Mouse (Mus musculus) retina, embryonic 14.5 days (tissue): ENCODE measurements around the gene Hist1h1b.

Experiments used
- DNase-seq: peaks from one replicate; pipeline ENCODE4 v3.0.0-alpha.2; 2015; ENCODE audit warnings: low spot score

The Hist1h1b gene

GRCm38 (mm10) chr13:21782361-21783254 lies 2.2 kb upstream of the Hist1h1b start:
- DNase-seq = peak; percentile 59

DNA sequence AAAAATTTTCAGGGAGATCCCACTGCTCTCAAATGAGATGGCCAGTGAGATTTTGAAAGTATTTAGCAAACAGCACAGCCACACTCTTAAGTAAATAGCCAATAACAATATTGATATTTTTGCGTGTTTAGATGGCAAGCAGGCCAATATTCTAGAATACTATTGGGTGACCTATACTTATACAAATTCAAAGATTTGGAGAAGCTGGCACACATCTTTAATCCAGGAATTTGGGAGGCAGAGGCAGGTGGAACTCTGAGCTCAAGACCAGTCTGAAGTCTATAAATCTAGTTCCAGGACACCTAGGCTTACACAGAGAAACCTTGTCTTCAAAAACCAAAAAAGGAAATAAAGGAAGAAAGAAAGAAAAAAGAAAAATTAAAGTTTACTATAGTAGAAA lies 1.2 kb upstream of the Hist1h1b start:
- no peak for DNase-seq

GRCm38 (mm10) chr13:21781021-21781555 lies 663 bp upstream of the Hist1h1b start:
- DNase-seq = peak; percentile 16

DNA sequence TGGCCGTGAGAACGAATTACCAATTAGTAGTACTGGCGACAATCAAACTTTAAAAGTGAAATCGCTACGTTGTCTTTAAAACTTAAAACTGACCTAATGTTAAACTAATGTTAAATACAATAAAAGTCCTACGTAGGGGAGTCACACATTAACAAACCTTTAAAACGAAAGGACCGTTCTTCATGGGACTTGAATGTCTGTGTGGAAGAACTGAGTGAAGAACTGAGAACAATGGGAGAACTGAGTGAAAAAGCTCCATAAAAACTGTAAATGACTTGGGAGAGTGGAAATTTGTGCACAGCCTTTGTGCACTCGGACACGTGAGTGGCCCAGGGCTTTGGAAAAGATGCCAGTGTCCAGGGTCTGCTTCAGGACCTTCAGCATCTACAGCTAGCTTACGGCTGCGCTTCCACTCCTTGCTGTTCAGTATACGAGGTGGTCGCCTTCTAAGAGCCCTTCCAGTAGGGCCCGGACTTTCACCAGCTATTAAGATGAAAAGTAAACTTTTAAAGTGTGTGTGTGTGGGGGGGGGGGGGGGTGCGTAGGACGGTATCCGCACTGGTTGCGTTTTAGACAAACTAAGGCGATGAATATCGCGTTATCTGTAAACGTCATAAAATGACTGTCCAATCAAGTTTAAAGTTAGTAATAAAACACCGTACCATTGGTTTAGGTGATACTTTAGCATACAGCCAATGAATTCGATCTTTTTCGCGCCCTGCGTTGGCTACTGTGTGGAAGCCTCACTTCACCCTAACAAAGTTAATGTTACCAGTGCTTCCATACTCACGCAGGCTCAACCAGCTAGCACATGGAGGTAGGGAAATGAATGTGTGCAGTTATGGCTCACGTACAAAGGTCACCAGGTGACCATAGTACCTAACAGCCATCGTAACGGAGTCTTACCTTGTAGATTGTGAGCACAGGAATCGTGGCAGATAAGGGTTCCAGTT lies 1.3 kb downstream of the Hist1h1b start:
- DNase-seq = peak; percentile 90

GRCm38 (mm10) chr13:21755707-21756106 lies 24.7 kb downstream of the Hist1h1b start:
- no peak for DNase-seq

DNA sequence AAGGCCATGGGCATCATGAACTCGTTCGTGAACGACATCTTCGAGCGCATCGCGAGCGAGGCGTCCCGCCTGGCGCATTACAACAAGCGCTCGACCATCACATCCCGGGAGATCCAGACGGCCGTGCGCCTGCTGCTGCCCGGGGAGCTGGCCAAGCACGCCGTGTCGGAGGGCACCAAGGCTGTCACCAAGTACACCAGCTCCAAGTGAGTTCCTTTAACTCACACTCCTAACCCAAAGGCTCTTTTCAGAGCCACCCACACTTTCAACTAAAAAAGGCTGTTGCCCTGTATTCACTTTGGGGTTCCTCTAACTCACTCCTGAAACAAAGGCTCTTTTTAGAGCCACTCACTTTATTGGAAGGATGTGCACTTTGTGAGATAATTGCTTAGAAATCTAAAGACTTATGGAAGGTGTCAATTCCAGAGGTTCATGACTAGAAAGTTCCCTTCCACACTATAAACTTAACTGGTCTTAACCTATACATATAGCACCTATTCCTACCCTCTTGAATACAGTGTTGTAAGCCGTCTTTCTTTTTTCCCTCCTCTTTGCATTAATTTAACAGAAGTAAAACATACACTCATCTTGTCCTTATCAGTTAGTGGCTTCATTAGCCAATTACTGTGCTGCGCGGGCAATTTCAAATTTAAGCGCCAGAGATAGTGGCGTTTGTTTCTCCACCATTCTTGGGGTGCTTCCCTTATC lies 26.0 kb downstream of the Hist1h1b start:
- peak; percentile 72 for DNase-seq

DNA sequence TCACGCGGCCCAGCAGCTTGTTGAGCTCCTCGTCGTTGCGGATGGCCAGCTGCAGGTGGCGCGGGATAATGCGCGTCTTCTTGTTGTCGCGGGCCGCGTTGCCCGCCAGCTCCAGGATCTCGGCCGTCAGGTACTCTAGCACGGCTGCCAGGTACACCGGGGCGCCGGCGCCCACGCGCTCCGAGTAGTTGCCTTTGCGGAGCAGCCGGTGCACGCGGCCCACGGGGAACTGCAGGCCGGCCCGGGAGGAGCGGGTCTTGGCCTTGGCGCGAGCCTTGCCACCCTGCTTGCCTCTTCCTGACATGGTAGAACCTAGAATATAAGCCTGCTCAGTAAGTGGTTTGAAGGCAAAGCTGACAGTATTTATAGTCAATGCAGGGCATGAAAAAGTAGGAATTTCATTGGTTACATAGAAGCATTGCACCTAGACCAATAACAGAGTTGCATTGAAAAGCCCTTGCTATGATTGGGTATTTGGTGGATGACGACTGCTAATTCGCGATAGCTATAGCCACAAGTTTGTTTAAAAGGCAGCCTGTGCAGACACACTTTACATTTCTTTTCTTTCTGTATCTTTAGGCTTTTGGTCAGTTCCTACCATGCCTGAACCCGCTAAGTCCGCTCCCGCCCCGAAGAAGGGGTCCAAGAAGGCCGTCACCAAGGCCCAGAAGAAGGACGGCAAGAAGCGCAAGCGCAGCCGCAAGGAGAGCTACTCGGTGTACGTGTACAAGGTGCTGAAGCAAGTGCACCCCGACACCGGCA lies 26.7 kb downstream of the Hist1h1b start, which contains the start of the genes Hist1h2ak and Hist1h2bn:
Gene Hist1h2ak, minus strand, starts transcription at position 304 of the 762 bp plus-strand sequence.
Gene Hist1h2bn, plus strand, starts transcription at position 600 of the 762 bp plus-strand sequence.
- DNase-seq = peak; percentile 94

- DNase-seq = peak; percentile 57
Observed at GRCm38 (mm10) chr13:21753051-21753523, 27.3 kb downstream of the Hist1h1b start.

- DNase-seq = no peak
Observed at GRCm38 (mm10) chr13:21752356-21752755, 28.1 kb downstream of the Hist1h1b start.

GRCm38 (mm10) chr13:21751827-21752226 lies 28.6 kb downstream of the Hist1h1b start:
- no peak for DNase-seq

GRCm38 (mm10) chr13:21751417-21751816 lies 29.0 kb downstream of the Hist1h1b start:
- no peak for DNase-seq

- peak; percentile 94 for DNase-seq
Observed at GRCm38 (mm10) chr13:21750159-21751017, 30.0 kb downstream of the Hist1h1b start, which contains the start of gene Hist1h4k. Gene Hist1h4k, minus strand, starts transcription at chr13:21750505.

DNA sequence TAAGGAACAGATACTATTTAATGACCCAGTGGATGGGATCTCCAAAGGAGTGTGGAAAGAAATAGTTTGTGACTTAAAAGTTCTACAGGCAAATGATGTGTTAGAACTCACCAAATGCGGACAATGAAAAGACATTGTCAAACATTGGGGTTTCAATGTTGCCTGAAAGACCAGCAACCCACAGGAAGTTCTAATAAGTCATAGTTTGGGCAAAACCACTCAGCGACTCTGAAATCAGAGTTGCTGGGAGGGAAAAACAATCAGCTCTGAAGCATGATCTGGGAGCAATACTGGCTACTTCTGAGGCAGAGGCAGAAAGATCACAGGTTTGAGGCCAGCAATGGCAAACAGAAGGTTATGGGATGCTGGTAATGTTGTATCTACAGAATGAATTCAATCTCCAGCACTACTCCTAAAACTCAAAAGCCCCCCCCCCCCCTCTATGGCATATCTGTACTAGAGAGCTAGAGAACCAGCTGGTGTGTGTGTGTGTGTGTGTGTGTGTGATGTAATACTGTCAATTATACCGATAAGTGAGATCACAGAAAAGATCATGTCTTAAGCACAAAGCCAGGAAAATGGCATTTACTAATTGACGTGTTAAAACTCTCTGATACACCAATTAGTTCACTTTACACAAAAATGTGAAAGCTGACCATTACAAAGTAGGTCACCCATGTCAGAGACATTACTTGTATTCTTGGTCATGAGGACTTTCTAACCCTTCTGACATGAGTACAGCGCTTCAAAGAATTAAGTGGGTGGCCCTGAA lies 30.9 kb downstream of the Hist1h1b start:
- DNase-seq = peak; percentile 66

DNA sequence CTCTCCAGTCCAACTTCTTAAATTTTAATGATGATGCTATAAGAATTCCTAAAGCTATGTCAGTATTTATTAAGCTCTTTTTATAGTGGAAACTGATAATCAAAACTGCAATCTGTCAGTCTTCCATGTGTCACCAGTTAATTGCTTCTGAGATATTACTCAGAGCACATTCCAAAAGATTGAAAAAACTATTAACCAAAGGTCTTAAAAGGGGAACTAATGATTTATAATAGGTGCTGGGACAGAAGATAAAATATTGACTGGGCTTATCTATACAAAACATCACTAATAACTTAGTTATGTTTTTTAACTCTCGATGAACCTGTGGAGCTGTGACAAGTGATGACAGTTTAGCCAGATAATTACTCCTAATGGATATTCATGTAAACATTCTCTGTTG lies 35.4 kb downstream of the Hist1h1b start:
- no peak for DNase-seq

DNA sequence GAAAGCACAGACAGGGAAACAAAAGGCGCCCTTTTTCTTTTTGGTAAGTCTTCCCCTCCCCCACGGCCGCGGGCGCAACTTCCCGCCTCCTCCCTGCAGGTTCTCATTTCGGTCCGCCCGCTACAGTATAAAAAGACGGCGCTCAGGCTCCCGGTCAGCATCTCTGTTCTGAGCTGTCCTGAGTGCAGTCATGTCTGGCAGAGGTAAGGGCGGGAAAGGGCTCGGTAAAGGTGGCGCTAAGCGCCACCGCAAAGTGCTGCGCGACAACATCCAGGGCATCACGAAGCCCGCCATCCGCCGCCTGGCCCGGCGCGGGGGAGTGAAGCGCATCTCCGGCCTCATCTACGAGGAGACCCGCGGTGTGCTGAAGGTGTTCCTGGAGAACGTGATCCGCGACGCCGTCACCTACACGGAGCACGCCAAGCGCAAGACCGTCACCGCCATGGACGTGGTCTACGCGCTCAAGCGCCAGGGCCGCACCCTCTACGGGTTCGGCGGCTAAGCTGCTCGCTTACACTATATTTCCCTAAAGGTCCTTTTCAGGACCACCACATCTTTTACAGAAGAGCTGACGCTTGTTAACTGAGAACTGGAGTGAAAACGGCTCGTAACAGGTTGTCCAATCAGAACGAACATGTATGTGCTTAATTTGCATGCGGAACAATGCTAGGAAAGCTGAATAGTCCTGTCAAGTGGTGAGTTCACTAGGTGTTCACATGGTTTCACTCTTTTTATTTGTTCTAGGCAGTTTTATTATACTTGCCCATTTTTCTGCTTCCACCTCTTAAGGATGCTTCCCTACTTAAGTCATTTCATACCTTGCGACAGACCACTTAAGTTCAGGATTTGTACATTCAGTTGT lies 45.3 kb downstream of the Hist1h1b start, which contains the start of gene Hist1h4j:
Gene Hist1h4j, plus strand, starts transcription at position 159 of the 862 bp plus-strand sequence.
- DNase-seq = peak; percentile 93

- peak; percentile 98 for DNase-seq
Observed at GRCm38 (mm10) chr13:21734010-21734905, 46.2 kb downstream of the Hist1h1b start.

GRCm38 (mm10) chr13:21733466-21733865 lies 47.0 kb downstream of the Hist1h1b start:
- DNase-seq = peak; percentile 37
